Mouse (Mus musculus) heart, postnatal 0 days (tissue): ENCODE measurements at regions not wholly inside any gene's neighbourhood (a gene's known extent, or its start where the extent isn't known, plus 50 kb on each side); places are given as distances from the start of the nearest gene placed in this dataset.

Experiments
- CTCF ChIP-seq: IDR thresholded peaks from 2 replicates; pipeline ENCODE4 v1.5.1; 2016; ENCODE audit warnings: antibody characterized with exemption, control low read depth, low read depth
- EP300 ChIP-seq: IDR thresholded peaks from 2 replicates; pipeline ENCODE4 v1.6.1; 2016; ENCODE audit warnings: antibody characterized with exemption, low read depth

DNA sequence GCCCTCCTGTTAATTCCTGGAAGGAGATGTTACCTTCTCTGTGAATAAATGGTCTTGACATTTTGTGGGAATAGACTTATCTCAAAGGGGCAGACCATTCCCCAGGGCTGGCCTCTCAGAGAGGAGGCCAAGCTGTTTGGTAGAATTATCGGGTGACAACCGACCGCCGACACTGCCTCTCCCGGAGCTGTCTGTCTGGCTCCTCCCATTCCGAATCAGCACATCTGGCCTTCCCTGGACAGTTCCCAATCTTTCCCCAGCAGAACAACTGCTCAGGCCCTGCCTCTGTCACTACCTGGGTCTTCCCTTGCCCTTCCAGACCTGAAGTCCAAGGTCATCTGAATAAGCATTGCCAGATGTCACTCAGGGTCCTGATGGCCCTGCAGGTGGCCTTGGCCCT, 246.8 kb upstream of the Sdk2 start:
- TF ChIP-seq CTCF, result no peak
- no peak for TF ChIP-seq EP300
